Mouse (Mus musculus) intestine, embryonic 14.5 days (tissue): Measurements from ENCODE around the gene Serpinb1c. TPM values are rescaled to one million over a fixed set of nuclear protein-coding genes. Genes with fewer than 3 reads are reported as not detected.
A peak's percentile ranks its signal among the peaks of the same experiment; 100 is the strongest.

Experiments
- ATAC-seq: fragments of 200-750 bp; cut with Nextera tagmentation; replicated peaks from 2 replicates; pipeline ENCODE4 v1.8.0; 2017; ENCODE audit warnings: low read depth, moderate number of reproducible peaks, moderate TSS enrichment, moderate library complexity; ENCODE audit not compliant: low FRiP score, low TSS enrichment
- DNase-seq: peaks from one replicate; pipeline ENCODE4 v3.0.0-alpha.2; 2018; ENCODE audit warnings: low spot score
- H3K27ac ChIP-seq: fragments of 300-500 bp; sonication (generic); 2 replicates; pipeline ENCODE4 v1.5.1; 2014; ENCODE audit warnings: low read depth, mild to moderate bottlenecking, control low read depth
- H3K27me3 ChIP-seq: fragments of 300-500 bp; sonication (generic); replicated peaks from 2 replicates; pipeline ENCODE4 v1.6.1; 2014; ENCODE audit warnings: low read length, control low read depth; ENCODE audit not compliant: control insufficient read depth, insufficient read depth
- H3K36me3 ChIP-seq: fragments of 300-500 bp; sonication (generic); 2 replicates; pipeline ENCODE4 v1.6.1; 2014; ENCODE audit warnings: low read length, control low read depth; ENCODE audit not compliant: control insufficient read depth, insufficient read depth
- H3K4me1 ChIP-seq: fragments of 300-500 bp; sonication (generic); replicated peaks from 2 replicates; pipeline ENCODE4 v1.6.1; 2014; ENCODE audit warnings: low read length, control low read depth, mixed read lengths; ENCODE audit not compliant: control insufficient read depth, insufficient read depth
- H3K4me2 ChIP-seq: fragments of 300-500 bp; sonication (generic); 2 replicates; pipeline ENCODE4 v1.6.1; 2014; ENCODE audit warnings: low read length
- H3K4me3 ChIP-seq: fragments of 300-500 bp; sonication (generic); 2 replicates; pipeline ENCODE4 v1.5.1; 2014; ENCODE audit warnings: low read depth, low read length, control low read depth, mixed read lengths
- H3K9ac ChIP-seq: fragments of 300-500 bp; sonication (generic); 2 replicates; pipeline ENCODE4 v1.6.1; 2014; ENCODE audit warnings: mild to moderate bottlenecking, low read length
- H3K9me3 ChIP-seq: fragments of 300-500 bp; sonication (generic); 2 replicates; pipeline ENCODE4 v1.6.1; 2016; ENCODE audit warnings: low read length, control low read depth; ENCODE audit not compliant: control insufficient read depth
- WGBS: fragments of 180-500 bp; shearing (Covaris S2); extraction: QIAGEN DNeasy Blood & Tissue Kit; methylation state at CpG from one replicate; pipeline ENCODE4 v1.1.7; 2014; 5-methylcytosine and 5-hydroxymethylcytosine counted together
- polyA plus RNA-seq: library from polyadenylated mRNA; unstranded; fragments of >200 nt; fragmentation: Nextera tagmentation; extraction: Ambion mirVana; gene quantifications from 2 replicates; pipeline ENCODE4 v1.2.1, GENCODE M21; 2014

Serpinb1c gene
- polyA plus RNA-seq, 1 experiment from 2014 or later = not detected

DNA sequence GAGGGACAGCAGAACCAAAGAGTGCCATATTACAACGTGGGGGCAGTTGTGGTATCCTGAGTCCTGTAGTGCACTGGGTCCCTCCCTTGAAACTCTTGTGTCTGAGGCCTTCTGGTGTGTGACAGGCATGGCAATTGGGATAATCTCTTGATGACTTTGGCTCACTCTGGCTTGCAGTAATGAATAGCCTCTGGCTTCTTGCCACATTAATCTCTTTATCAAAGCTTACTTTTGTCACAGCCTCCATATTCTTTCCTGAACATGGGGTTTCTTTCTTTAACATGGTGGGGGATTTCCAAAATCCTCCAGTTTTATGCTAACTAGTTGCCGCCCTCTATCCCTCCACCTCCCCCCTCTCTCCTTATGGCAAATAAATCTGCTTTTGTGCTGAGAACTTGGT lies 44.9 kb downstream of the Serpinb1c start:
- Histone ChIP-seq H3K36me3 (no peaks in the 10 kb centered on the region), H3K9ac (no peak overlapping the region), H3K9me3 (no peaks in the 10 kb centered on the region), H3K27me3 (no peaks in the 10 kb centered on the region), H3K4me3 (no peak overlapping the region), H3K27ac (no peak overlapping the region), H3K4me2 (no peak overlapping the region), H3K4me1 (peaks cover 17% of the 10 kb centered on the region)
- DNase-seq (no peak), ATAC-seq (no peak)
- WGBS = 76% methylated on average over 2 of the region's 2 CpGs

DNA sequence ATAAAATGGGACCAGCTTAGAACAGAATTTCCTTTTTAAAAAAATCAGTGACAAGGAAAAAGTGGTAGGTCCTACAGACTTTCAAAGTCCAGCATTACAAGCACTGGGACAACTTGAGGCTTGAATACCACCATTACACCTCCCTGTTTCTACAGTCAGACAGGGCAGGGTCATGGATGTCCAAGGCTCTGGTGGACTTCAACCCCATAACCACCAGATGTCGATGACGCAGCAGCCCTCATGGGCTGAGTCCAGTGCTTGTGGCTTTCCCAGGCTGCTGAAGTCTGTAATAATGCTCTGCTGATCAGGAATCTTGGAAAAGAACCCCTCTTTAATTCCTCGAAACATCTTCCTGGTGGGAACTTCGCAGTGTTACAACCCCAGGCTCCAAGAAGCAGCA lies 45.5 kb downstream of the Serpinb1c start:
- H3K9ac ChIP-seq = no peak overlapping the region
- peaks cover 17% of the 10 kb centered on the region for H3K4me1 ChIP-seq
- WGBS = 92% methylated on average over 4 of the region's 4 CpGs
- H3K36me3 ChIP-seq = no peaks in the 10 kb centered on the region
- no peak overlapping the region for H3K27ac ChIP-seq
- no peak for ATAC-seq
- no peaks in the 10 kb centered on the region for H3K27me3 ChIP-seq
- no peak overlapping the region for H3K4me3 ChIP-seq
- no peaks in the 10 kb centered on the region for H3K9me3 ChIP-seq
- DNase-seq = no peak
- no peak overlapping the region for H3K4me2 ChIP-seq

DNA sequence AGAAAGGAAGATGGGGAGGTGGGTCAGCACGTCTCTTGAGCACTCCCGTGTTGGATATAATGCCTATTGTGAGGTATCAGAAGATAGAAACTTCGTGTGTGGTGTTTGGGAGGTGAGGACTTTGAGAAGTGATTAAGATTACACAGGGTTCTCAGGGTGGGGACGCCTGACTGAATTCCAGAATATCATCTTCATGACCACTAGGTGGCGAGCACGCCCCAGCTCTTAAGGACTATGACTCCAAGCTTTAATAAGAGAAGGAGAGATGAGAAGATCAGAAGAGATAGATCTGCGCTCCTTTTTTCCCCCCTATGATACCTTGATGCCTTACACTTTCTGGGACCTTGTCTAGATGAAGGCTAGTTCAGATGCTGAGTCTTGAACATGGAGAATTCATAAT lies 46.0 kb downstream of the Serpinb1c start:
- DNase-seq = no peak
- no peak overlapping the region for H3K27ac ChIP-seq

DNA sequence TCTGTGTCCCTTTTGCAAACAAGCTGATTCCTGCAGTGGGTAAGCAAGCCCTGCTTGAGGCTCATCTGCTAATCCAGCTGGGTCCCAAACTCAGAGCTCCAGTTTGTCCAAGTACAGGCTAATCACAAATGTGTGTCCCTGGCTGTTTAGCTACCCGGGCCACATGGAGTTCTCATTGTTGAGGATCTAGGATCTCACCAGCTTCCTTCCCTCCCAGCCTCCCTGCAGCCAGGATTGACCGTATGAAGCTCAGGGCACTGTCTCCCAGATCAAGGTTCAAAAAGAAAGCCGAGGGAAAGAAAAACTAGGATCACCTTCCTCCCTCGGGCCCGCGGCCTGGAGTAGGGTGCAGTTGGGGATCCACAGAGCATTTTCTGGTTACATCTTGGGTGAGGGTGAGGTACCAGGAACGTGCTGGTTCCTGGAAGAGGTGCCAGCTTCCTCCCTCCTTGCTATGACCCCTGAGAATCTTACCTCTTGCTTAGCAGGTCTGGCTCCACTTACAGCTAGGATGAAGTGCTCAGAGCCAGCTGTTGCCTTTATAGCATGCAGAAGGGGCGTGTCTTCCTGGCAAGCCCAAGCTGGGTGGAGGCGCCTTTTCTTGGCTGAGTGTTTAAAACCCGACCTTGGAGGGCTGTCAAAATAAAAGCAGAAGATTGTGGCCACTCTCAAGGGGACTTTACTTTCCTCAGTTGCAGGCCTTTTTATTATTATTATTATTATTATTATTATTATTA lies 47.2 kb downstream of the Serpinb1c start, which contains the start of gene Serpinb1a:
Serpinb1a (minus strand) TSS at position 518 of the 737 bp plus-strand sequence.
- H3K27me3 ChIP-seq = no peaks in the 10 kb centered on the region
- WGBS = 49% methylated on average over 10 of the region's 10 CpGs
- no peaks in the 10 kb centered on the region for H3K36me3 ChIP-seq
- peak within 1 kb of the TSS; percentile 87; the same call in 1 of the 2 replicates for H3K27ac ChIP-seq
- peak within 1 kb of the TSS; percentile 37 for H3K4me2 ChIP-seq
- no peak for ATAC-seq
- peaks cover 17% of the 10 kb centered on the region for H3K4me1 ChIP-seq
- no peaks in the 10 kb centered on the region for H3K9me3 ChIP-seq
- H3K4me3 ChIP-seq = 0 out of 2 replicates have a peak within 1 kb of the TSS, but pooled peaks have one; percentile 1
- DNase-seq = peak; percentile 68
- no peak within 1 kb of the TSS for H3K9ac ChIP-seq

More for the DNA sequence above, 46.0 kb downstream of the Serpinb1c start:
- Histone ChIP-seq H3K4me1 (peaks cover 17% of the 10 kb centered on the region), H3K27me3 (no peaks in the 10 kb centered on the region), H3K4me3 (no peak overlapping the region), H3K9me3 (no peaks in the 10 kb centered on the region), H3K9ac (no peak overlapping the region), H3K4me2 (no peak overlapping the region), H3K36me3 (no peaks in the 10 kb centered on the region)
- ATAC-seq = no peak
- WGBS = 12% methylated on average over 7 of the region's 7 CpGs

DNA sequence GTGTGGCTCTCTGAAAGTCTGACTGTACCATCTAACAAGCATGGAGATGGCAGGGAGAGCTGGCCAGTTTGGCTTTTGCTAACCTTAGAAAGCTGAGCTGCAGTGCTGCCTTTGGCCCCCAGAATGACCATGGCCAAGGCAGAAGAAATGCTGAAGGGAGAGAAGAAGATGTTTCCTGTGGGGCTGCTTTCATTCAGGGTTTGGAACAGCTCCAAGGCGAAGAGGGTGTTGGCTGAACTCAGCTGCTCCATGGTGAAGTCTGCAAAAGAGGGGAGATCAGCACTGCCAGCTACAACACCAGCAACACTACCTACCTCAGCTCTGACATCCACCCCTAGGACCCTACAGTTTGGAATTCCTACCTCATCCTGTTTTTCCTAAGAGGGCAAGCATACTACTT lies 47.9 kb downstream of the Serpinb1c start:
- ATAC-seq (no peak), DNase-seq (no peak)
- no peak overlapping the region for H3K4me3 ChIP-seq
- peak overlapping the region; percentile 37 for H3K4me2 ChIP-seq
- H3K27ac ChIP-seq = peak overlapping the region; percentile 87
- WGBS = 81% methylated on average over 1 of the region's 1 CpGs
- no peak overlapping the region for H3K9ac ChIP-seq
- H3K27me3 ChIP-seq = no peaks in the 10 kb centered on the region
- no peaks in the 10 kb centered on the region for H3K36me3 ChIP-seq
- H3K4me1 ChIP-seq = peaks cover 17% of the 10 kb centered on the region
- no peaks in the 10 kb centered on the region for H3K9me3 ChIP-seq

DNA sequence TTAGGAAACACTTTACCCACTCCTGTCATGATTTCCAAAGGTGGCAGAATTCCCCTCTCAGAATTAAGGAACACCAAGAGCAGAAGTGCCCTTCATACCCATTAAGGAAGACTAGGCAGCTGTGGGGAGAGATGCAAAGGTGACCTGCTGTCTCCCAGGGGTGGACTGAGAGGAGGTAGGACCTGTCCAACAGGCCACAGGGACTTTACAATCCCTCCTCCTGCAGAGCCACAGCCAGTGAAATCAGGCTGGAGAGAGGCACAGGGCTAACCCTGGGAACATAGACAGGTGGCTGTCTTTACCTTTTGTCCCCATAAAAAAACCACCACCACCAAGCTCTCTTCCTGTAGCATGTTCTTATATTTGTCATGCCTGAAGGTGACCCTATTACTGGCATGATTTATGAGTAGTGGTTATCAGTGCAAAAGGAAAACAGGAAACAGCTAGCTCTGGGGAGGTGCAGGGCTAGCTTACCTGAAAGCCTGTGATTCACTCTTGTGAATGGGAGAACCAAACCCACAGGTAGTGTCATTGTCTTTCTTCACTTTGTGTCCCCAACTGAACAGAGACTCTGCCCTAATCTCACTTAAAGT lies 48.4 kb downstream of the Serpinb1c start:
- ATAC-seq = peak; percentile 65
- Histone ChIP-seq H3K4me2 (peak overlapping the region; percentile 37), H3K9ac (no peak overlapping the region)

DNA sequence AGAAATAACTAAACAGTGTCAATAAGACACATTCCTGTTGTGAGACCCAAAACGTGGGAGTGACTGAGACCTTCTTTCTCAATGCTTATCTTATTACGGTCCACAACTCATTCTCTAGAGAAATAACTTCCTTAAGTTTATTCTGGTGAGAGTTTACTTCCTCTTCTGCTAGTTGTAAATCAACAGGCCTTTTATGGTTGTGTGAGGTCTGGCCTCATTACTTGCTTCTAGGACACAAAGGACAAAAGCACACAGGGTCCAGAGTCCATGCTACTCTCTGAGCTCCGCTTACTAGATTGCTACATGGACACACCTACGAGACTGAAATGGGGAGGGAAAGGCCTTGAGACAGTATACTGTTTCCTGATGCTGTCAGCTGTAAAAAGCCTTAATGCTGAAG lies 48.9 kb downstream of the Serpinb1c start:
- H3K4me3 ChIP-seq = no peak overlapping the region
- WGBS = 20% methylated on average over 4 of the region's 4 CpGs
- peak; percentile 58 for DNase-seq

More for the DNA sequence above, 48.4 kb downstream of the Serpinb1c start:
- DNase-seq = no peak
- no peaks in the 10 kb centered on the region for H3K36me3 ChIP-seq
- no peaks in the 10 kb centered on the region for H3K9me3 ChIP-seq
- H3K27me3 ChIP-seq = no peaks in the 10 kb centered on the region
- peak overlapping the region; percentile 87 for H3K27ac ChIP-seq
- H3K4me1 ChIP-seq = peaks cover 17% of the 10 kb centered on the region
- no peak overlapping the region for H3K4me3 ChIP-seq

DNA sequence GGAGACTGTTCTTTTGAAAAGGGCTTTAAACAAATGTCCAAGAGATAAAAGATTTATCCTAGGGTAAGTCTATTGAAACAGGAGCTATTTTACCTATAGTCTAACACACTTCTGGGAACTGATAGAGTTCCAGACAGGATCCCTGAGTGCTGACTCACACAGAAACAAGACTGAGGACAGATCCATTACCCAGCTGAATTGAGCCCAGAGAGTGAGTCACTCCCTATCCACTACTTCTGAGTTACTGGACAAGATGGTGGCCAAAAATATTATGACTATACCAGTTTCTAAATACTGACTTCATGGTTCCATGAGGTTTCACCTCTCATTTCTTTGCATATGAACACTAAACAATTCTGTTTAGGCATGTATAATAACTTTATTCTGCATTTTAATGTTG lies 51.8 kb downstream of the Serpinb1c start:
- H3K4me3 ChIP-seq = no peak overlapping the region
- no peak overlapping the region for H3K27ac ChIP-seq
- H3K9me3 ChIP-seq = no peaks in the 10 kb centered on the region
- H3K9ac ChIP-seq = no peak overlapping the region
- H3K4me1 ChIP-seq = peaks cover 17% of the 10 kb centered on the region
- H3K27me3 ChIP-seq = no peaks in the 10 kb centered on the region
- no peaks in the 10 kb centered on the region for H3K36me3 ChIP-seq
- DNase-seq (no peak), ATAC-seq (no peak)
- H3K4me2 ChIP-seq = no peak overlapping the region

More for the DNA sequence above, 48.9 kb downstream of the Serpinb1c start:
- Histone ChIP-seq H3K27me3 (no peaks in the 10 kb centered on the region), H3K36me3 (no peaks in the 10 kb centered on the region), H3K9ac (no peak overlapping the region), H3K9me3 (no peaks in the 10 kb centered on the region), H3K27ac (peak overlapping the region; percentile 87), H3K4me2 (no peak overlapping the region), H3K4me1 (peaks cover 17% of the 10 kb centered on the region)
- peak; percentile 92 for ATAC-seq

DNA sequence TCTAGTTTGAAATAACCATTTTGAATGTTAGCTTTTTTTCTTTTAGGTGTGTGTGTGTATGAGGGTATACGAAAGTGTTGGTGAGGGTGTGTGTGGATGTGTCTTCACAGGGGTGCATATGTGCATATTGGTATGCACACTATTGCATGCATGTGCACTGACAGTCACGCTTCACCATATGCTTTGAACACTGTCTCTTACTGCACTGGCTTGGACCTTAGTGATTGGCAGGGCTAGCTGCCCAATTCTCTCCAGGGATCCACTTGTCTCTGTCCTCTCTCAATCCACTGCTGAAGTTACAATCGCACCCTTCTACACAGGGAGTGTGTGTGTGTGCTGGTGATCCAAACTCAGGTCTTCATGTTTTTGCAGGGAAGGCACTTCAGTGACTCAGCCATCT lies 56.7 kb downstream of the Serpinb1c start:
- 89% methylated on average over 3 of the region's 3 CpGs for WGBS

More for the DNA sequence above, 56.7 kb downstream of the Serpinb1c start:
- H3K27me3 ChIP-seq = no peaks in the 10 kb centered on the region
- H3K9me3 ChIP-seq = no peaks in the 10 kb centered on the region
- no peaks in the 10 kb centered on the region for H3K4me1 ChIP-seq
- no peaks in the 10 kb centered on the region for H3K36me3 ChIP-seq
- no peak overlapping the region for H3K4me3 ChIP-seq
- no peak overlapping the region for H3K27ac ChIP-seq
- no peak overlapping the region for H3K4me2 ChIP-seq
- ATAC-seq (no peak), DNase-seq (no peak)
- H3K9ac ChIP-seq = no peak overlapping the region
